Mouse (Mus musculus): Measurements from ENCODE around the gene Bicra. TPM values are rescaled to one million over a fixed set of nuclear protein-coding genes. Genes with fewer than 3 reads are reported as not detected.

The Bicra gene
- polyA plus RNA-seq, 1 experiment from 2014 or later: 2.3 TPM

- peaks cover 31% of the 10 kb centered on the region for H3K36me3 ChIP-seq (ENCODE audit: insufficient read depth, low read length)
- no peak overlapping the region for H3K9ac ChIP-seq (replicated peaks; ENCODE audit: low read depth)
- no peaks in the 10 kb centered on the region for H3K4me1 ChIP-seq (ENCODE audit: insufficient read depth, low read depth, low read length)
- no peak overlapping the region for H3K27ac ChIP-seq (ENCODE audit: low read length)
- no peaks in the 10 kb centered on the region for H3K9me3 ChIP-seq (ENCODE audit: low read length)
- no peaks in the 10 kb centered on the region for H3K27me3 ChIP-seq (replicated peaks; ENCODE audit: insufficient read depth, low read length)
- 92% methylated on average over 16 of the region's 16 CpGs for WGBS
- H3K4me2 ChIP-seq (replicated peaks; ENCODE audit: low read depth, low read length): no peak overlapping the region
- no peak for DNase-seq (ENCODE audit: low spot score)
- no peak overlapping the region for H3K4me3 ChIP-seq (ENCODE audit: low read depth, low read length)
- TF ChIP-seq CTCF (IDR thresholded peaks at IDR 0.05) (no peak), EP300 (IDR thresholded peaks at IDR 0.05) (no peak)
- ATAC-seq: no peak
Observed at GRCm38 (mm10) chr7:15987661-15988356, 59.9 kb downstream of the Bicra start.

GRCm38 (mm10) chr7:15982729-15983407 lies 64.9 kb downstream of the Bicra start:
- no peak overlapping the region for H3K4me3 ChIP-seq (ENCODE audit: low read depth, low read length)
- 26% methylated on average over 4 of the region's 4 CpGs for WGBS
- no peaks in the 10 kb centered on the region for H3K27me3 ChIP-seq (replicated peaks; ENCODE audit: insufficient read depth, low read length)
- H3K4me1 ChIP-seq (ENCODE audit: insufficient read depth, low read depth, low read length): no peaks in the 10 kb centered on the region
- DNase-seq (ENCODE audit: low spot score) (peak; percentile 85), ATAC-seq (no peak)
- H3K36me3 ChIP-seq (ENCODE audit: insufficient read depth, low read length): peaks cover 13% of the 10 kb centered on the region; the same call in 1 of the 2 replicates
- H3K9me3 ChIP-seq (ENCODE audit: low read length): no peaks in the 10 kb centered on the region
- H3K4me2 ChIP-seq (replicated peaks; ENCODE audit: low read depth, low read length): no peak overlapping the region
- TF ChIP-seq EP300 (IDR thresholded peaks at IDR 0.05) (no peak), CTCF (IDR thresholded peaks at IDR 0.05) (peak; percentile 88)
- H3K9ac ChIP-seq (replicated peaks; ENCODE audit: low read depth): no peak overlapping the region
- no peak overlapping the region for H3K27ac ChIP-seq (ENCODE audit: low read length)

GRCm38 (mm10) chr7:15981538-15981937 lies 66.2 kb downstream of the Bicra start:
- Histone ChIP-seq H3K4me3 (ENCODE audit: low read depth, low read length) (no peak overlapping the region), H3K9ac (replicated peaks; ENCODE audit: low read depth) (no peak overlapping the region), H3K27me3 (replicated peaks; ENCODE audit: insufficient read depth, low read length) (no peaks in the 10 kb centered on the region), H3K4me2 (replicated peaks; ENCODE audit: low read depth, low read length) (no peak overlapping the region), H3K9me3 (ENCODE audit: low read length) (no peaks in the 10 kb centered on the region), H3K4me1 (ENCODE audit: insufficient read depth, low read depth, low read length) (no peaks in the 10 kb centered on the region), H3K27ac (ENCODE audit: low read length) (no peak overlapping the region), H3K36me3 (ENCODE audit: insufficient read depth, low read length) (peaks cover 8% of the 10 kb centered on the region; the same call in 1 of the 2 replicates)
- no peak for DNase-seq (ENCODE audit: low spot score)
- ATAC-seq: no peak
- no peak for TF ChIP-seq CTCF (IDR thresholded peaks at IDR 0.05)
- TF ChIP-seq EP300 (IDR thresholded peaks at IDR 0.05): no peak
- WGBS: 71% methylated on average over 4 of the region's 4 CpGs

GRCm38 (mm10) chr7:15980246-15980645 lies 67.5 kb downstream of the Bicra start:
- no peak overlapping the region for H3K4me2 ChIP-seq (replicated peaks; ENCODE audit: low read depth, low read length)
- H3K9me3 ChIP-seq (ENCODE audit: low read length): no peaks in the 10 kb centered on the region
- no peak overlapping the region for H3K9ac ChIP-seq (replicated peaks; ENCODE audit: low read depth)
- ATAC-seq (peak; percentile 79), DNase-seq (ENCODE audit: low spot score) (peak; percentile 40)
- no peak overlapping the region for H3K4me3 ChIP-seq (ENCODE audit: low read depth, low read length)
- no peaks in the 10 kb centered on the region for H3K27me3 ChIP-seq (replicated peaks; ENCODE audit: insufficient read depth, low read length)
- peaks cover 8% of the 10 kb centered on the region; the same call in 1 of the 2 replicates for H3K36me3 ChIP-seq (ENCODE audit: insufficient read depth, low read length)
- 63% methylated on average over 8 of the region's 8 CpGs for WGBS
- H3K27ac ChIP-seq (ENCODE audit: low read length): no peak overlapping the region
- TF ChIP-seq EP300 (IDR thresholded peaks at IDR 0.05) (no peak), CTCF (IDR thresholded peaks at IDR 0.05) (peak; percentile 0; the same call in 1 of the 2 replicates)
- no peaks in the 10 kb centered on the region for H3K4me1 ChIP-seq (ENCODE audit: insufficient read depth, low read depth, low read length)

GRCm38 (mm10) chr7:15975904-15976303 lies 71.8 kb downstream of the Bicra start:
- 72% methylated on average over 4 of the region's 4 CpGs for WGBS
- Histone ChIP-seq H3K4me1 (ENCODE audit: insufficient read depth, low read depth, low read length) (no peaks in the 10 kb centered on the region), H3K27me3 (replicated peaks; ENCODE audit: insufficient read depth, low read length) (no peaks in the 10 kb centered on the region), H3K9me3 (ENCODE audit: low read length) (no peaks in the 10 kb centered on the region), H3K36me3 (ENCODE audit: insufficient read depth, low read length) (peaks cover 22% of the 10 kb centered on the region), H3K4me2 (replicated peaks; ENCODE audit: low read depth, low read length) (no peak overlapping the region), H3K27ac (ENCODE audit: low read length) (no peak overlapping the region), H3K9ac (replicated peaks; ENCODE audit: low read depth) (no peak overlapping the region), H3K4me3 (ENCODE audit: low read depth, low read length) (no peak overlapping the region)
- DNase-seq (ENCODE audit: low spot score) (peak; percentile 75), ATAC-seq (peak; percentile 59)
- TF ChIP-seq CTCF (IDR thresholded peaks at IDR 0.05) (peak; percentile 91), EP300 (IDR thresholded peaks at IDR 0.05) (no peak)

DNA sequence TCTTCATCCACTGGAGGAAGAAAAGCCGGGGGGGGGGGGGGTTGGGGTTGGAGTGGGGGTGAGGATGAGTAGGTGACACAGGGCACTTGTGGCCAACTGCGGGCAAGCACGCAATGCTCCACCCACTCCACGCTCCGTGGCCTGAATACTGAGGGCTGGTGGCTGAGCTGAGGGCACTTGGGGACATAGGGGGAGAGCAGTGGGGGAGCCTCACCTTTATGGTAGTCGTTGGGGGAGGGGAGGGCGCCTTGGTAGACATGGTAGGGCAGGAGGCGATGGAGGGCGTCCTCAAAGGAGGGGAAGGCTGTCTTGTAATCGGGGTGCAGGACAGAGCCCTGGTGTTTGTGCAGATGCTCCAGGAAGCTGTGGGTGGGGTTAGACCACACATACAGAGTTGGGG lies 72.3 kb downstream of the Bicra start:
- DNase-seq (ENCODE audit: low spot score) (no peak), ATAC-seq (no peak)
- H3K4me1 ChIP-seq (ENCODE audit: insufficient read depth, low read depth, low read length): no peaks in the 10 kb centered on the region
- 88% methylated on average over 8 of the region's 10 CpGs for WGBS
- no peak overlapping the region for H3K27ac ChIP-seq (ENCODE audit: low read length)
- no peaks in the 10 kb centered on the region for H3K9me3 ChIP-seq (ENCODE audit: low read length)
- no peak for TF ChIP-seq CTCF (IDR thresholded peaks at IDR 0.05)
- no peak for TF ChIP-seq EP300 (IDR thresholded peaks at IDR 0.05)
- H3K4me2 ChIP-seq (replicated peaks; ENCODE audit: low read depth, low read length): no peak overlapping the region
- peaks cover 22% of the 10 kb centered on the region for H3K36me3 ChIP-seq (ENCODE audit: insufficient read depth, low read length)
- no peaks in the 10 kb centered on the region for H3K27me3 ChIP-seq (replicated peaks; ENCODE audit: insufficient read depth, low read length)
- no peak overlapping the region for H3K9ac ChIP-seq (replicated peaks; ENCODE audit: low read depth)
- no peak overlapping the region for H3K4me3 ChIP-seq (ENCODE audit: low read depth, low read length)
